Mouse (Mus musculus) monocyte, adult 2 months (primary cell): ENCODE results near the gene Cyp2w1.

Source experiments
- DNase-seq, 2 experiments: peaks; one replicate each; pipeline ENCODE4 v3.0.0; 2022; ENCODE audit warnings: low spot score in 2 of 2, low read depth in 1 of 2

Gene Cyp2w1

GRCm38 (mm10) chr5:139398786-139399185, 46.4 kb downstream of the Cyp2w1 start:
- DNase-seq = no peak

- DNase-seq = no peak
Observed at GRCm38 (mm10) chr5:139399991-139400390, 47.6 kb downstream of the Cyp2w1 start.

GRCm38 (mm10) chr5:139402106-139402505, 49.7 kb downstream of the Cyp2w1 start:
- DNase-seq = no peak

GRCm38 (mm10) chr5:139403692-139404260, 51.4 kb downstream of the Cyp2w1 start:
- DNase-seq = peak in 1 of 2 experiments; percentile 53

- DNase-seq = peak; percentile 52 to 74
Observed at GRCm38 (mm10) chr5:139404801-139405401, 52.5 kb downstream of the Cyp2w1 start, which contains the start of gene C130050O18Rik. Gene C130050O18Rik (plus strand): TSS chr5:139405280.

- DNase-seq = no peak
Observed at GRCm38 (mm10) chr5:139405478-139405877, 53.1 kb downstream of the Cyp2w1 start.

- DNase-seq = peak in 1 of 2 experiments; percentile 43
Observed at GRCm38 (mm10) chr5:139405953-139406352, 53.5 kb downstream of the Cyp2w1 start.
